In the genomic region with DNA sequence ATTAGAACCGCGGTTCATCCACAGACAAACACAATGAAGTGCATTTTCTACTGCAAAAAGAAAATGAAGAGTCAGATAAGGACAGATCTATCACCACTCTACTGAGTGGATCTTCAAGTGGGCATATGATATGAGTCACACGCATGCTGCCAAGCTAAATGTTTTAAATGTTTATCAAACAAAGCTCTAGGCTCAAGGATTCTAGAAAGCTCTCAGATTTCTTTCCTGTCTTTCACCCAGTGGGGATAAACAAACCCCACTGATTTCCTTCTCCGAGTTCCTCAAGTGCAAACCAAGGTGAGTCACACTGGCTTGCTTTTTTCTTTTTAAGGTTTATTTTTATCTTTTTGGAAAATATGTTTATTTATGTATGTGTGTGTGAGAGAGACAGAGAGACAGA, we compare ENCODE assay signal across 17 mouse cellular contexts.
"Had no signal": no experiment of that assay in that cellular context is flagged by ENCODE, and none has a peak within 500 bp of the region (broad histone marks: within the 10 kb centered on the region; RNA-seq: fewer than 3 reads in every experiment).

No protein-coding gene starts in this region.

- H3K4me1 ChIP-seq: kidney, embryonic 15.5 days; limb, embryonic 10.5 days; limb, embryonic 13.5 days; liver, embryonic 12.5 days; liver, embryonic 15.5 days; megakaryocyte, embryonic 14.5 days; midbrain, embryonic 10.5 days; midbrain, embryonic 13.5 days had no signal

- H3K27me3 ChIP-seq: kidney, embryonic 15.5 days; limb, embryonic 13.5 days; liver, embryonic 12.5 days; liver, embryonic 15.5 days; megakaryocyte, embryonic 14.5 days; midbrain, embryonic 13.5 days; neural tube, embryonic 13.5 days had no signal

- H3K27ac ChIP-seq: kidney, embryonic 15.5 days; limb, embryonic 10.5 days; limb, embryonic 13.5 days; liver, embryonic 12.5 days; liver, embryonic 15.5 days; midbrain, embryonic 10.5 days; midbrain, embryonic 13.5 days; neural tube, embryonic 13.5 days had no signal

- H3K9me3 ChIP-seq: kidney, embryonic 15.5 days; limb, embryonic 10.5 days; limb, embryonic 13.5 days; liver, embryonic 12.5 days; liver, embryonic 15.5 days; midbrain, embryonic 10.5 days; midbrain, embryonic 13.5 days; neural tube, embryonic 13.5 days had no signal

- DNase-seq: kidney, adult 11 months; kidney, adult 8-10 months; kidney, postnatal 10 days; kidney, postnatal 36 days; liver; thymus, adult 18-20 months; thymus, postnatal 36 days had no signal

- H3K36me3 ChIP-seq: kidney, embryonic 15.5 days; limb, embryonic 10.5 days; limb, embryonic 13.5 days; liver, embryonic 15.5 days; midbrain, embryonic 10.5 days; midbrain, embryonic 13.5 days; neural tube, embryonic 13.5 days had no signal

- H3K4me3 ChIP-seq: kidney, embryonic 15.5 days; limb, embryonic 10.5 days; limb, embryonic 13.5 days; liver, embryonic 12.5 days; liver, embryonic 15.5 days; megakaryocyte, embryonic 14.5 days; midbrain, embryonic 10.5 days; midbrain, embryonic 13.5 days; myocyte; neural tube, embryonic 13.5 days had no signal
